Mouse (Mus musculus) mouse embryonic stem cell (cell line): ENCODE results near the gene Gba2.
"Not testable (repeated sequence)": the region's sequence is repeated elsewhere in the genome, so short reads cannot be mapped to it uniquely, and the experiment has no call there.

Experiments used
- in situ Hi-C, 2 experiments: fragments of 300-500 bp; cut with MboI; formaldehyde crosslinking; loops; 1 replicate in 1 of 2; 3 replicates in 1 of 2; pipeline ENCODE4 v1.14.3; 2019 to 2020; ENCODE audit warnings: low sequenced_read_pairs in 2 of 2, low pct_unique_long_range_greater_than_20kb in 1 of 2, mixed read lengths in 1 of 2; ENCODE audit not compliant: unreplicated experiment in 1 of 2

The Gba2 gene

DNA sequence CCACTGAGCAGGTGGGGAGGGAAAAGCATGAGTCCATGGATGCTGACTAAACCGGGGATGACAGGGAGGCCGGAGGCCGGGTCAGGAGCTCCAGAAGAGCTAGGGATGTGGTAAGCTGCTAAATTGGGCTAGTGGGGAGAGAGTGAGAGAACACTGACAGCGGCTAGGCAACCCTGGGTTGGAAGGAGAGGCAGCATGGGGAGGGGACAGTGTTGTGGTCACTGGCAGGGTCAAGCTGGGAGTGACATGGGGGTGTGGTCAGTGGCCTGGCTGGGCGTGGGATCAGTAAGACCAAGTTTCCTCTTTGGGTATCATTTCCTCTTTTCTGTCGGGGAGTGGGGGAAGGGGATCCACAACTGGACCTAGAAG, 18.4 kb downstream of the Gba2 start:
- in situ Hi-C loops, result no loop called here

DNA sequence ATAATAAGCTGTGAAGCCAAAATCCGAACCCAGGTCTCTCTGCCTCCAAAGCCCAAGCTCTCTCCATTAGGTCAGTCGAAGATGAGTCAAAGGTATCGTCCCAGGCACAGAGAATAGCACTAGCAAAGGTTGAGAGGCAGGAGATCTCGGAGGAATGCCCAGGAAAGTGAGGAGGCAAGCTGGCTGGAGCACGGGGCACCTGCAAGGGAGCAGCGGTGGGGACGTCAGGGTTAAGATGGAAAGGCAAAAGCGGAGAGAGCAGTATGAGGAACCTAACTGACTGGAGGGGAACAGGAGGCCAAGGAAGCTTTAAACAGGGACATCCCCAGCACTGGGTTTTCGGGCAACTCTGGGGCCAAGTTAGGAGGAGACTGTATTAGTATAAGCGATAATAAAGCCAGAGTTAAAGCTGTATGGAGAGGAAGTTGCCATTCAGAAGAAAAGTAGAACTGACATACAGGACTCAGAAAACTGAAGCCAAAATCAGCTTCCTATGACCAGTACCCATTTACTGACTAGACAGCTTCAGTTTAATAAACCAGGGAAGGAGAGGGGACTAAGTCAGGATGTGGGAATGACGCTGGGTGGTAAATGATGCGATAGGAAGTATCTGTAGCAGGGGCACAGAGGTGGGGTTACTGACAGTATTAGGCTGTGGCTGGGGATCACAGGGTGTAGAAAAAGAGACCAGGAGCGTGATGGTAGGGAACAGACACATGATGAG, 19.0 kb downstream of the Gba2 start:
- in situ Hi-C loops, result no loop called here

DNA sequence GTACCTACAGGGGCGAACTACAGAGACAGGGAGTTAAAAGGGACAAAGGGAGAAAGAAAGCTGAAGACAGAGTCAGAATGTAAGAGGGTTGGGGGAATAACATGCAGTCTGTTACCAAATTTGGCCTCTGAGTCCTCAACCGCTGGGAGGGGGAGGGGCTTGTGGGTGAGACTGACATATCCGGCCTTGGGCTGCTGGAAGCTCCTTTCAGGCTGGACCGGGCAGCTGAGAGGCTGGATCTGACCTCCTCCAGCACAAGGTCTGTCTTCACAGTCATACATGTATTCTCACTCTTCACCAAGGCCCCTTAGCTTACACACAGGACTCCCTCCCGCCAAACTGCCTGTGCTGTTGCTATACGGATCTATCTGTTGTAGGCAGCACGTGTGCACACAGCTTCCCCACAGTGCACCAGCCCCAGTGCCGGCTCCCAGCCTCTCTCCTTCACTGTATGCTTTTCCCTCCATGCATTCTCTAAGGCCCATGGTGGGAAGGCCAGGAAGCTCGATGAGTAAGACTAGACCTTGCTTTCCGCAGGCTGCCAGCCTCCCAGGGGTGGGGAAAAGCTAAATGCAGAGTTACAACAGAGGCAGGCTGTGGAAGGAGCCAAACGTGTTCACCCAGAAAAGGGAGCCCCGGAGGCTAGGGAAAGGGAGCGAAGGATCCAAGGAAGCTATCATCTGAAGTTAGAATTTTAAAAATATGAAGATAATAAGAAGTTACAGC, 19.9 kb downstream of the Gba2 start:
- in situ Hi-C loops, result no loop called here

DNA sequence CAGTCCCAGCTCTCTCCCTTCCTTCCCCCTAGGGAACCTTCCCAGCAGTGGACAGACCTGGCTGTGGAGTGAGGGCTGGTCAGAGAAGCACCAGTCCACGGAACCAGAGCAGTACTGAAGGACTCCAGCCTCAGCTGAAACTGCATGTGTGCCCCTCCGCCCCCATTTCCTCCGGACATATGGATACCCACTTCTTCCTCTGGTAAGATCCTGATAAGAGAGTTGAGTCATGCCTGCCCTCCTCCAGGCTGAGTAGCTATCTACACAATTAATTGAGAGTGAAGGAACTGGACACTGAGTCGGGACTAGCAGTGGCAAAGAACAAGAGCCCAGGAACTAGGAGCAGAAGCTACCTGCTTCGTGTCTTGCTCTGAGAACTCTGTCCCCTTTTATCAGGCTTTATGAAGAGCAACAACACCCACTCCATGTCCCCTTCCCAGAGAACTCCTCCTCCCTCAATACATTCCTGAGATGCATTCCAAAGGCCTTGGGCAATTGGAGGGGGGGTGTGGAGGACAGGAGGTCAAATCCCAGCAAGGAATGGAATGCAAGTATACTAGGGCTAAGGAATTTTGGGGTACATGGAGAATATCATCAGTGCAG, 20.5 kb downstream of the Gba2 start:
- in situ Hi-C loops, result no loop called here

DNA sequence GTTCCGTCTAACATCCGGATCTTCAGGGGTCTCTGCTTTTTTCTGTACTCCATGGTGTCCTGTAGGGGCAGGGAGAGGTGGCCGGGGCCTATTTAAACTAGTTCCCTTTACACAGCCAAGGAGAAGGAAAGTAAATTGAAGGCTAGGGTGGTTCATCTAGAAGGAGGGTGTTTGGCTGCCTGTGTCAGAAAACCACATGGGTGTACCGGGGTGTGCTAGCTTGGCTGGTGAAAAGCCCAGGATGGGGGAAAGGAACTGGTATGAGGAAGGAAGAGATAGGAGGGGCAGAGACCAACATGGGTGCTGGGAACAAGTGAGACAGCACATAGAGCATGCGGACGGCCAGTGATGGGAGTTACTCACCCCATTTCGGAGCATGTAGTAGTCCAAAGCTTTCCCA, 22.7 kb downstream of the Gba2 start:
- in situ Hi-C loops, result no loop called here

DNA sequence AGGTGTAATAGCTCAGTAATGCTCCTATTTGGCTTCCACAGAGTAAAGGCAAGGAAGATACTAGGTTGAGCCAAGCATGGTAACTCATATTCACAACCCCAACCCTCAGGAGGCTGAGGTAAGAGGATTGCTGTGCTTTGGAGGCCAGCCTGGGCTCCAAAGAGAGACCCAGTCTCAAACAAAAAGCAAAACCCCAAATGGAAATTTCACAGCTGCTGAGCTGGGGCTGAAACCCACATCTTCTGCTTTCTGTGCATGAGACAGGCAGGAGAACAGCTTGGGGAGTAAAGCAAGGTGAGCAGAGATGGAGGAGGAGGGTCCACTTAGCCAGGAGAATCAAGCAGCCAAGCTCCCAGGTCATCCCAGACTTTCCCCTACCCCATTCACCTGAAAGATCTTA, 24.8 kb downstream of the Gba2 start:
- in situ Hi-C loops, result no loop called here

DNA sequence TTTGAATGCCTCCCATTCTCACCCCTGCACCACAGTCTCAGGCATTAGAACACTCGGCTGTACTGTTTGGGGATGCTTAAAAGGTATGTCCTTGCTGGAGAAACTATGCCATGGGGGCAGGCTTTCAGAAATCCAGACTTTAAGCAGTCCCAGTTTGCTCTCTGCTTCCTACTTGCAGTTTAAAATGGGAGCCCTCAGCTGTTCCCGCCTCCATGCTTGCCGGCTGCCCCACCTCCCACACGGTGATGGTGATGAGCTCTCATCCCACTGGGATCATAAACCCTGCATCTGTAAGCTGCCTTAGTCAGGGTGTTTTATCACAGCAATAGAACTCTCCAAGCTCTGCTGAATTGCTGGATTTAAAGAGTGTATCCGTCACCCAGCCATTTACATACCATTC, 26.2 kb downstream of the Gba2 start:
- in situ Hi-C loops, result no loop called here

DNA sequence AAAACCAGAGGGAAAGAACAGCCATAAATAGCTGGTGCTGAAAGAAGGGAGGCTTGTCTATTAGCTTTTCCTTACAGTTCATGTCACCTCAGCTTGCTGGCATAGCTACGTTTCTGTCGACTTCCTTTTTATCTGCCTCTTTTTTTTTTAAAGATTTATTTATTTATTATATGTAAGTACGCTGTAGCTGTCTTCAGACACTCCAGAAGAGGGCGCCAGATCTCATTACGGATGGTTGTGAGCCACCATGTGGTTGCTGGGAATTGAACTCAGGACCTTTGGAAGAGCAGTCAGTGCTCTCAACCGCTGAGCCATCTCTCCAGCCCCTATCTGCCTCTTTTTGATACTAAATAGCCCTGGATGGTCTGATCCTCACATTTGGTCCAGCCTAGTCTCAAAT, 26.8 kb downstream of the Gba2 start:
- in situ Hi-C loops, result not testable (repeated sequence)

- in situ Hi-C loops, result no loop called here
These were observed 29.6 kb downstream of the Gba2 start for GRCm38 (mm10) chr4:43549055-43549454.

- in situ Hi-C loops, result no loop called here
These were observed 31.5 kb downstream of the Gba2 start for GRCm38 (mm10) chr4:43547160-43547559.

GRCm38 (mm10) chr4:43546375-43547047, 32.2 kb downstream of the Gba2 start:
- in situ Hi-C loops, result no loop called here

- in situ Hi-C loops, result no loop called here
These were observed 36.6 kb downstream of the Gba2 start for GRCm38 (mm10) chr4:43542044-43542443.

DNA sequence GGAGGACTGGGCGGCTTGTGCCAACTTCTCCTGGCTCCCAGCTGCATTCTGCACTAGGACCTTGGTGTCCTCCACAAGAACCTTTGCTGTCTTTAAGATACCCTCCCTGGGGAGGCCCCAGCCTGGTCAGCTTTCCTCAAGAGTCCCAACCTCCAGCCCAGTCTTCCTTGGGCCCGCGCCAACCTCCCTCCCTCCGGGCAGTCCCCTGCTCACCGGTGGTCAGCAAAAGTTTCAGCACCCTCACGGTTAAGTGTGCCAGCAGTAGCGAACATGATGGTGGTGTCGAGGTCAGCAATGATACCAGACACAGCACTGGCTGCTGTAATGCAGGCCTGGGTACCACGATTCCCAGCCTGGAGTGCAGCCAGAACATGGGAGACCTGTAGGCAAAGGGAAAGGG, 42.6 kb downstream of the Gba2 start:
- in situ Hi-C loops, result no loop called here

DNA sequence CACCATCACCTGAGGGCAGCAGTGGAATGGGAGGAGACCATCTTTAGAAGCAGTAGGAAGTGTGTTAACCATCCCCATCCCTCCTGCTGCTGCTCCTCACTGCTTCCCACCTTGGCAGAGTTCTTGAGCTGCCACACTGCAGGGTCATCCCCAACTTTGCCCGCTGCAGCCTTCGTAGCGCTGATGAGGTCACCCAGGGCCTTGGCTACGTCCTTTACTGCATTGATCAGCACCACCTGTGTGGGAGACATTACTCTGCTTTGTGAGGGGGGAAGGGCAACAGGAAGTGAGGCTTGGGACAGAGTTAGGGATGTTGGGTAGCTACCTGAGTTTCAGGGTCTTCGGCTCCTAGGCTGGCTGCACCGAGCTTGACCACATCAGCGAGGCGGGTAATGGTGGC, 43.0 kb downstream of the Gba2 start:
- in situ Hi-C loops, result no loop called here

DNA sequence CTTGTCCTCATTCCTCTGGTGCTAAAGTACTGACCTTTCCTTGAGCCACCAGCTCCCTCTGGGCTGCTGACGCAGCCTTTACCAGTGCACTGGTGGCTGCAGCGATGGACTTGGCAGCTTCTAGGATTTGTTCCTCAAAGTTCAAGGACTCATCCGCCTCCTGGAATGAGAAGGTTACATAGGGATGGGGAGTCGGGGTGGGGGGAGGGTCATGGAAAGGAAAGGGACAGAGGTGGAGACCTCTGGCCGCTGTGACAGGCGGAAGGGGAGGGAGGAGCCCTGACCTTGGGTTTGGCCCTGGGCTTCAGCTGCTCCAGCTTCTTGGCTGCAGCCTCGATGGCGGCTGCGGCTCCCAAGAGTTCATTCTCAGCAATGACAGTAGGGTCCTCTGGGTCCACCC, 45.4 kb downstream of the Gba2 start:
- in situ Hi-C loops, result no loop called here

DNA sequence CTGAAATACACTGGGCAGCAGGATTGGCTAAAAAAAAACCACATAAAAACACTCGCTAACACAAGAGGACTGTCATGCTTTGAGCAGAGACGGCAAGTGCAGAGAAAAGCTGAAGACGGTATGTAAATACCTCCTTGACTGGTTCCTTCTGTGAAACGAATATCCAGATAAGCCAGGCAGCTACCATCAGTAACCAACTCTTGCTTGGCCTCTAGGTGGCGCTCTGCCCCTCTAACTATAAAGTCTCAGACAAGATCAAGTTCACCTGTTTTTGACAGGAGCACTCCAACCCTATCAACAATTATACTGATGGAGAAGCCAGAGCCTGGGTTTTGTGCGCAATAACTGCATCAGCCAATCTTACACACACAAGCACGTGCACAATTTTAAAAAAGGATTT, 48.1 kb downstream of the Gba2 start:
- in situ Hi-C loops, result no loop called here

GRCm38 (mm10) chr4:43530081-43530501, 48.6 kb downstream of the Gba2 start:
- in situ Hi-C loops, result no loop called here

GRCm38 (mm10) chr4:43528487-43528886, 50.2 kb downstream of the Gba2 start:
- in situ Hi-C loops, result no loop called here

- in situ Hi-C loops, result no loop called here
These were observed 50.8 kb downstream of the Gba2 start for GRCm38 (mm10) chr4:43527880-43528279.
